In the genomic region with DNA sequence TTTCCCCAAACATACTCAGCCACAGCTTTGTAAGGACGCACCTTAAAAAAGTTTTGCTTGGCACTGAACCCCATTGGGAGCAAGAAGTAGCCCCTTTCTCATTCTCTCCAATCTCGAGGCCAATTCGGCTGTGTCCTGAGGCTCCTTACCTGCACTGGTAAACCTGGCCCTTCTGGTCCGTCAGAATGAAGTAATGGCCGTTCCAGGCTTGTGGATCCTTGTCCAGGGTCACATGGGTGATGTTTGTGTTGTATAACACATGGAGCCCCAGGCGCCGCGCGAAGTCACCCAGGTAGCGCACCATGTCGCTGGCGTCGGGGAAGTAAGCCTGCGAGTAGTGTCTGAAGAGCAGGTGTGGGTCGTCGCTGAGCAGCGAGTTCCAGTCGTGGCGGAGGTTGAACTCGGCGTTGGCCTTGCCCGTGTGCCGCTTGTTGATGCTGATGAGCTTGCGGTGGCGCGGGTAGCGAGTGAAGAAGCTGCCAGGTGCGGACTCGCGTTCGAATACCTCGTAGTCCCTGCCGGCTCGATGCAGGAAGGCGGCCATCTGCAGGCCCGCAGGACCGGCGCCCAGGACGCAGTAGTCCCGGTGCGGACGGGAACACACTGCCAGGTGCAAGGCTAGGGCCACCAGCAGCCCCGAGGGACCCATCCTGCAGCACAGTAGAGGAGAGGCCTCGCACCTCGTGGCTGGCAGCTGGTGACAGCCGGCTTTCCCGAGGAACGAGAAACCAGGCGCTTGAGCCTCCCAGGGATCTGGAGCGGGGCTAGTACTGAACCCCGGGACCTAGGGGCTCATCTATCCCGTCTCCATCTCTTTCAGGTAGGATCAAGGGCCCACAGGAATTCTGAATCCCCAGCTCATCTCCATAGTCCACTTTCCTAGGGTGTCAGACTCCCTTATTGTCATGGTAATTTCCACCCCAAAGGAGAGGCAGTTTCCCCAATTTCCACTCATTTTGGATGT, we compare ENCODE assay signal across 8 mouse cellular contexts. TPM values are rescaled to one million over a fixed set of nuclear protein-coding genes. Genes with fewer than 3 reads are reported as not detected.
DNase-seq lines count a peak whose midpoint lies in the region; ATAC-seq and TF ChIP-seq lines count a peak whose summit lies in the region.

No protein-coding gene starts in this region.

- TF ChIP-seq EP300 in heart, adult 2 months (IDR thresholded peaks at IDR 0.05; ENCODE audit: insufficient read depth, low read depth, low read length): no peak
- no peak for TF ChIP-seq EP300 in liver, postnatal 0 days (IDR thresholded peaks at IDR 0.05; ENCODE audit: low read depth)

- ATAC-seq in hindbrain, embryonic 12.5 days (ENCODE audit: low FRiP score): peak; percentile 69
- ATAC-seq in liver, postnatal 0 days: no peak; the same call in 1 of the 2 replicates

- DNase-seq in heart, adult 2 months: peak in 1 of 2 experiments; percentile 7
- DNase-seq in heart, postnatal 14 days: no peak
- DNase-seq in cerebellum, postnatal 14 days: peak; percentile 64 to 68
- DNase-seq in liver, postnatal 0 days: no peak
- DNase-seq in splenic B cell, adult 2 months (ENCODE audit: low read depth, low spot score): peak; percentile 29
- DNase-seq in frontal cortex, postnatal 14 days (ENCODE audit: low spot score in 2 of 2): no peak

- H3K9ac ChIP-seq in heart, adult 2 months (ENCODE audit: low read depth, low read length): no peak overlapping the region
- peak overlapping the region; percentile 62 for H3K9ac ChIP-seq in hindbrain, embryonic 12.5 days
- peak overlapping the region; percentile 34 for H3K9ac ChIP-seq in liver, postnatal 0 days (replicated peaks)

- peak overlapping the region; percentile 71 for H3K4me2 ChIP-seq in hindbrain, embryonic 12.5 days (replicated peaks)
- peak overlapping the region; percentile 81 for H3K4me2 ChIP-seq in liver, postnatal 0 days (ENCODE audit: low read depth, low read length)

- WGBS in heart, adult 2 months: 13% methylated on average over 52 of the region's 52 CpGs
- 9% methylated on average over 52 of the region's 52 CpGs for WGBS in hindbrain, embryonic 12.5 days
- WGBS in liver, postnatal 0 days (ENCODE audit: insufficient replicate concordance): 18% methylated on average over 52 of the region's 52 CpGs

- no peaks in the 10 kb centered on the region for H3K9me3 ChIP-seq in E14TG2a.4 (ENCODE audit: low read length)
- H3K9me3 ChIP-seq in hindbrain, embryonic 12.5 days (replicated peaks): no peaks in the 10 kb centered on the region
- H3K9me3 ChIP-seq in liver, postnatal 0 days (ENCODE audit: low read length): no peaks in the 10 kb centered on the region

- peaks cover 6% of the 10 kb centered on the region for H3K27me3 ChIP-seq in heart, adult 2 months (ENCODE audit: control insufficient read depth, insufficient read depth, low read length)
- H3K27me3 ChIP-seq in E14TG2a.4 (ENCODE audit: insufficient read depth, low read length): peaks cover 16% of the 10 kb centered on the region
- H3K27me3 ChIP-seq in hindbrain, embryonic 12.5 days: peaks cover 19% of the 10 kb centered on the region
- H3K27me3 ChIP-seq in liver, postnatal 0 days (ENCODE audit: insufficient read depth, low read length): peaks cover 14% of the 10 kb centered on the region
- no peaks in the 10 kb centered on the region for H3K27me3 ChIP-seq in splenic B cell, adult 2 months (ENCODE audit: control insufficient read depth, insufficient read depth, low read length, poor library complexity, severe bottlenecking)

- no peaks in the 10 kb centered on the region for H3K4me1 ChIP-seq in heart, adult 2 months (ENCODE audit: control insufficient read depth, insufficient read depth, low read length)
- H3K4me1 ChIP-seq in E14TG2a.4 (replicated peaks; ENCODE audit: low read depth, low read length): peaks cover 53% of the 10 kb centered on the region
- peaks cover 16% of the 10 kb centered on the region for H3K4me1 ChIP-seq in hindbrain, embryonic 12.5 days
- H3K4me1 ChIP-seq in liver, postnatal 0 days (ENCODE audit: insufficient read depth): peaks cover 18% of the 10 kb centered on the region

- H3K79me2 ChIP-seq in heart, adult 2 months (replicated peaks; ENCODE audit: control insufficient read depth, insufficient read depth, low read length): no peaks in the 10 kb centered on the region

- no peak for TF ChIP-seq CTCF in heart, adult 2 months (IDR thresholded peaks at IDR 0.05)
- no peak for TF ChIP-seq CTCF in E14TG2a.4 (conservative IDR thresholded peaks at IDR 0.05; ENCODE audit: low read length)
- no peak for TF ChIP-seq CTCF in liver, postnatal 0 days (IDR thresholded peaks at IDR 0.05; ENCODE audit: low read depth)

- no peak overlapping the region for H3K27ac ChIP-seq in heart, adult 2 months
- no peak overlapping the region for H3K27ac ChIP-seq in hindbrain, embryonic 12.5 days
- H3K27ac ChIP-seq in liver, postnatal 0 days (ENCODE audit: low read depth): no peak overlapping the region

- intact Hi-C loops in heart, adult 2 months (cut with DNase I): loop anchor here (2.0 kb wide), 1 partner anchor 21 kb away; no protein-coding TSS in a partner anchor
- intact Hi-C loops in heart, postnatal 14 days (cut with DNase I): no loop called here

- peak overlapping the region; percentile 44; the same call in 1 of the 2 replicates for H3K4me3 ChIP-seq in heart, adult 2 months
- H3K4me3 ChIP-seq in E14TG2a.4 (replicated peaks; ENCODE audit: low read length): peak overlapping the region; percentile 80
- peak overlapping the region; percentile 55 for H3K4me3 ChIP-seq in hindbrain, embryonic 12.5 days
- H3K4me3 ChIP-seq in liver, postnatal 0 days (ENCODE audit: low read depth, low read length): peak overlapping the region; percentile 47

- H3K36me3 ChIP-seq in heart, adult 2 months (ENCODE audit: control insufficient read depth, insufficient read depth, low read length): no peaks in the 10 kb centered on the region
- H3K36me3 ChIP-seq in E14TG2a.4 (ENCODE audit: insufficient read depth, low read length): peaks cover 72% of the 10 kb centered on the region
- H3K36me3 ChIP-seq in hindbrain, embryonic 12.5 days: peaks cover 36% of the 10 kb centered on the region
- peaks cover 23% of the 10 kb centered on the region for H3K36me3 ChIP-seq in liver, postnatal 0 days (replicated peaks; ENCODE audit: insufficient read depth, low read length)
- no peaks in the 10 kb centered on the region; the same call in 1 of the 2 replicates for H3K36me3 ChIP-seq in splenic B cell, adult 2 months (ENCODE audit: control insufficient read depth, insufficient read depth, low read length, poor library complexity, severe bottlenecking)

- no peak for TF ChIP-seq POLR2A in heart, adult 2 months (IDR thresholded peaks at IDR 0.05; ENCODE audit: insufficient read depth, low read depth, low read length)

RNA-seq across cellular contexts. Expression of a gene that starts 0.8 kb away (rescaled TPM):
- under 1 TPM; 0.39 to 0.84 TPM for total RNA-seq in heart, adult 2 months (2021)
- 0.96 and 1.1 TPM in 2 replicates for polyA plus RNA-seq in heart, adult 2 months (2012; rRNA removed)
- under 1 TPM; 0.41 to 0.59 TPM for total RNA-seq in heart, postnatal 14 days (2021)
- 4.9 and 5.6 TPM in 2 replicates for polyA plus RNA-seq in hindbrain, embryonic 12.5 days (2016; fragmentation: Nextera tagmentation; extraction: Ambion mirVana)
- 0.56 and 0.71 TPM in 2 replicates for polyA plus RNA-seq in liver, postnatal 0 days (2015; fragmentation: Nextera tagmentation; extraction: Ambion mirVana)

RNA-seq across cellular contexts. Expression of a gene that starts 14.9 kb away (rescaled TPM):
- total RNA-seq in heart, adult 2 months (2021): 10 to 100 TPM; 62.6 to 64.4 TPM
- polyA plus RNA-seq in heart, adult 2 months (2012; rRNA removed): 69.5 and 87.6 TPM in 2 replicates
- total RNA-seq in heart, postnatal 14 days (2021): 10 to 100 TPM; 72.3 to 75.6 TPM
- 194 and 202 TPM in 2 replicates for polyA plus RNA-seq in hindbrain, embryonic 12.5 days (2016; fragmentation: Nextera tagmentation; extraction: Ambion mirVana)
- polyA plus RNA-seq in liver, postnatal 0 days (2015; fragmentation: Nextera tagmentation; extraction: Ambion mirVana): 61.2 and 68.4 TPM in 2 replicates

RNA-seq across cellular contexts. Expression of a gene that starts 26.9 kb away (rescaled TPM):
- total RNA-seq in heart, adult 2 months (2021): 100 to 1,000 TPM; 260 to 299 TPM
- polyA plus RNA-seq in heart, adult 2 months (2012; rRNA removed): 403 and 411 TPM in 2 replicates
- total RNA-seq in heart, postnatal 14 days (2021): 100 to 1,000 TPM; 234 to 248 TPM
- 191 and 206 TPM in 2 replicates for polyA plus RNA-seq in hindbrain, embryonic 12.5 days (2016; fragmentation: Nextera tagmentation; extraction: Ambion mirVana)
- polyA plus RNA-seq in liver, postnatal 0 days (2015; fragmentation: Nextera tagmentation; extraction: Ambion mirVana): 258 and 261 TPM in 2 replicates

Comparison
In these comparisons a context has a peak if more than half of its experiments do, and no peak if none do; other contexts are left out.
1. DNase-seq: peak in cerebellum, postnatal 14 days (2 of 2) and splenic B cell, adult 2 months (single experiment); none in heart, postnatal 14 days (0 of 2), liver, postnatal 0 days (single experiment) and frontal cortex, postnatal 14 days (0 of 2).
2. Peak in every context shown above with its lines, with median percentiles within 50 percentile points of each other: H3K4me3 ChIP-seq.